Mouse (Mus musculus) small intestine, adult 2 months (tissue): ENCODE measurements at regions not wholly inside any gene's neighbourhood (a gene's known extent, or its start where the extent isn't known, plus 50 kb on each side); places are given as distances from the start of the nearest gene placed in this dataset.

ENCODE experiments used
- CTCF ChIP-seq: fragments of 200-500 bp; IDR thresholded peaks from 2 replicates; pipeline ENCODE4 v1.5.1; 2012; ENCODE audit warnings: low read depth, mild to moderate bottlenecking, control low read depth, inconsistent platforms, low read length, moderate library complexity, mixed read lengths; ENCODE audit not compliant: insufficient replicate concordance, insufficient read length; ENCODE audit errors: extremely low read depth
- POLR2A ChIP-seq: fragments of 200-500 bp; IDR thresholded peaks from 2 replicates; pipeline ENCODE4 v1.6.1; 2012; ENCODE audit warnings: low read depth, mild to moderate bottlenecking, control low read depth, inconsistent platforms, low read length, moderate library complexity

GRCm38 (mm10) chr15:67996532-67996931 lies 1495.8 kb upstream of the Lrrc6 start:
- no peak for TF ChIP-seq POLR2A
- TF ChIP-seq CTCF: no peak
